Mouse (Mus musculus): ENCODE data around the gene Atg3. TPM values are rescaled to one million over a fixed set of nuclear protein-coding genes. Genes with fewer than 3 reads are reported as not detected.

Gene Atg3
- polyA plus RNA-seq, 1 experiment from 2014 or later, result 36.1 TPM

- Histone ChIP-seq H3K9me3 (replicated peaks) (no peaks in the 10 kb centered on the region), H3K27me3 (ENCODE audit: low read depth, poor library complexity, severe bottlenecking) (no peaks in the 10 kb centered on the region), H3K27ac (replicated peaks) (0 out of 2 replicates have a peak within 1 kb of the TSS, but pooled peaks have one; percentile 6), H3K36me3 (no peaks in the 10 kb centered on the region), H3K4me3 (no peak within 1 kb of the TSS), H3K4me1 (peaks cover 11% of the 10 kb centered on the region)
- 37% methylated on average over 10 of the region's 10 CpGs for WGBS
- DNase-seq (ENCODE audit: low spot score), result no peak
These were observed 65.2 kb downstream of the Atg3 start, which contains the start of gene Btla for GRCm38 (mm10) chr16:45223648-45224388. Gene Btla (plus strand): TSS chr16:45224315.

GRCm38 (mm10) chr16:45224431-45225008 lies 65.9 kb downstream of the Atg3 start:
- no peaks in the 10 kb centered on the region for H3K9me3 ChIP-seq (replicated peaks)
- DNase-seq (ENCODE audit: low spot score), result no peak
- no peak overlapping the region for H3K4me3 ChIP-seq
- H3K27me3 ChIP-seq (ENCODE audit: low read depth, poor library complexity, severe bottlenecking), result no peaks in the 10 kb centered on the region
- H3K4me1 ChIP-seq, result peaks cover 11% of the 10 kb centered on the region
- WGBS, result 62% methylated on average over 4 of the region's 4 CpGs
- no peak overlapping the region for H3K27ac ChIP-seq (replicated peaks)
- no peaks in the 10 kb centered on the region for H3K36me3 ChIP-seq

DNA sequence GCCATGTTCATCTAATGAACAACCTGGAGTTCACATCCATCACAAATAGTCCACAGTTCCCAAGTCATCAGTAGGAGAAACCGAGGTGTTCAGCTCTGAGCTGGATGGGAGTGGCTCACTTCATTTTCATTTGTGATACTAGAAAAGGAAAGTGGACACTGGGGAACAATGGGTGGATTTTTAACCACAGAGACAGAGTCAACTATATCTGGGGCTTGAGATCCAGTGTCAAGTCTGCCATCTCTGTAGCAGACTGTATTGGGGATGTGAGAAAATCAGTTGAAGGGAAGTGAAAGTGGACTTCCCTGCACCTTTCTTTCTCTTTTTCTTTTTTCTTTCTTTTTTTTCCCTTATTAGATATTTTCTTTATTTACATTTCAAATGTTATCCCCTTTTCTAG lies 68.4 kb downstream of the Atg3 start:
- Histone ChIP-seq H3K27ac (replicated peaks) (no peak overlapping the region), H3K4me1 (peaks cover 11% of the 10 kb centered on the region), H3K9me3 (replicated peaks) (no peaks in the 10 kb centered on the region), H3K4me3 (no peak overlapping the region), H3K36me3 (no peaks in the 10 kb centered on the region), H3K27me3 (ENCODE audit: low read depth, poor library complexity, severe bottlenecking) (no peaks in the 10 kb centered on the region)
- DNase-seq (ENCODE audit: low spot score), result no peak
- 84% methylated on average over 1 of the region's 1 CpGs for WGBS

GRCm38 (mm10) chr16:45231296-45231695 lies 72.7 kb downstream of the Atg3 start:
- Histone ChIP-seq H3K9me3 (replicated peaks) (no peaks in the 10 kb centered on the region), H3K36me3 (no peaks in the 10 kb centered on the region), H3K4me3 (no peak overlapping the region), H3K27me3 (ENCODE audit: low read depth, poor library complexity, severe bottlenecking) (no peaks in the 10 kb centered on the region), H3K4me1 (no peaks in the 10 kb centered on the region), H3K27ac (replicated peaks) (no peak overlapping the region)
- 85% methylated on average over 1 of the region's 1 CpGs for WGBS
- DNase-seq (ENCODE audit: low spot score), result no peak

GRCm38 (mm10) chr16:45233007-45233406 lies 74.4 kb downstream of the Atg3 start:
- Histone ChIP-seq H3K36me3 (no peaks in the 10 kb centered on the region), H3K27me3 (ENCODE audit: low read depth, poor library complexity, severe bottlenecking) (no peaks in the 10 kb centered on the region), H3K27ac (replicated peaks) (no peak overlapping the region), H3K9me3 (replicated peaks) (no peaks in the 10 kb centered on the region), H3K4me3 (no peak overlapping the region), H3K4me1 (no peaks in the 10 kb centered on the region)
- no peak for DNase-seq (ENCODE audit: low spot score)
- WGBS, result 68% methylated on average over 3 of the region's 3 CpGs

Other genes with a start within 250 kb of the Atg3 start
- not detected in 2 replicates for gene Cd200r3, start 215.1 kb upstream of the Atg3 start, polyA plus RNA-seq (2016; fragmentation: Nextera tagmentation; extraction: Ambion mirVana)
- 13.0 and 25.2 TPM in 2 replicates for gene Ccdc80, start 65.4 kb upstream of the Atg3 start, polyA plus RNA-seq (2016; fragmentation: Nextera tagmentation; extraction: Ambion mirVana)
- gene Slc35a5, start 79 bp upstream of the Atg3 start, polyA plus RNA-seq (2016; fragmentation: Nextera tagmentation; extraction: Ambion mirVana), result 13.5 and 15.7 TPM in 2 replicates
- 0.72 and 0.73 TPM in 2 replicates for gene Btla, start 65.5 kb downstream of the Atg3 start, polyA plus RNA-seq (2016; fragmentation: Nextera tagmentation; extraction: Ambion mirVana)